Mouse (Mus musculus) limb, embryonic 12.5 days (tissue): Measurements from ENCODE around the gene Twnk. TPM values are rescaled to one million over a fixed set of nuclear protein-coding genes. Genes with fewer than 3 reads are reported as not detected.

Source experiments
- ATAC-seq: fragments of 200-750 bp; cut with Nextera tagmentation; 2 replicates; pipeline ENCODE4 v1.8.0; 2017; ENCODE audit warnings: low read depth, moderate TSS enrichment; ENCODE audit not compliant: insufficient number of reproducible peaks, insufficient read depth, low FRiP score, low TSS enrichment
- H3K27ac ChIP-seq: fragments of 300-500 bp; sonication (generic); 2 replicates; pipeline ENCODE4 v1.5.1; 2016; ENCODE audit warnings: mild to moderate bottlenecking, moderate library complexity
- H3K27me3 ChIP-seq: fragments of 300-500 bp; sonication (generic); 2 replicates; pipeline ENCODE4 v1.6.1; 2016; ENCODE audit warnings: mild to moderate bottlenecking, moderate library complexity
- H3K36me3 ChIP-seq: fragments of 300-500 bp; sonication (generic); 2 replicates; pipeline ENCODE4 v1.6.1; 2016; ENCODE audit warnings: mild to moderate bottlenecking, moderate library complexity
- H3K4me1 ChIP-seq: fragments of 300-500 bp; sonication (generic); replicated peaks from 2 replicates; pipeline ENCODE4 v1.6.1; 2016
- H3K4me2 ChIP-seq: fragments of 300-500 bp; sonication (generic); 2 replicates; pipeline ENCODE4 v1.6.1; 2016; ENCODE audit warnings: mild to moderate bottlenecking, moderate library complexity
- H3K4me3 ChIP-seq: fragments of 300-500 bp; sonication (generic); replicated peaks from 2 replicates; pipeline ENCODE4 v1.5.1; 2016; ENCODE audit warnings: mild to moderate bottlenecking
- H3K9ac ChIP-seq: fragments of 300-500 bp; sonication (generic); replicated peaks from 2 replicates; pipeline ENCODE4 v1.6.1; 2016; ENCODE audit warnings: mild to moderate bottlenecking, moderate library complexity
- H3K9me3 ChIP-seq: fragments of 300-500 bp; sonication (generic); 2 replicates; pipeline ENCODE4 v1.6.1; 2016; ENCODE audit warnings: mild to moderate bottlenecking, moderate library complexity
- WGBS: fragments of 180-500 bp; shearing (Covaris S2); methylation state at CpG from one replicate; pipeline ENCODE4 v1.1.7; 2016; 5-methylcytosine and 5-hydroxymethylcytosine counted together
- polyA plus RNA-seq: library from polyadenylated mRNA; unstranded; fragments of >200 nt; fragmentation: Nextera tagmentation; extraction: Ambion mirVana; gene quantifications from 2 replicates; pipeline ENCODE4 v1.2.1, GENCODE M21; 2016

Twnk gene
- polyA plus RNA-seq, 1 experiment from 2014 or later: 27.8 TPM

- Histone ChIP-seq H3K27ac (no peak overlapping the region), H3K4me1 (peaks cover 33% of the 10 kb centered on the region), H3K9me3 (no peaks in the 10 kb centered on the region), H3K4me3 (no peak overlapping the region), H3K4me2 (no peak overlapping the region), H3K36me3 (peaks cover 11% of the 10 kb centered on the region), H3K9ac (no peak overlapping the region), H3K27me3 (no peaks in the 10 kb centered on the region)
- 70% methylated on average over 6 of the region's 6 CpGs for WGBS
- ATAC-seq: no peak
Observed at GRCm38 (mm10) chr19:44987004-44987403, 18.5 kb upstream of the Twnk start.

DNA sequence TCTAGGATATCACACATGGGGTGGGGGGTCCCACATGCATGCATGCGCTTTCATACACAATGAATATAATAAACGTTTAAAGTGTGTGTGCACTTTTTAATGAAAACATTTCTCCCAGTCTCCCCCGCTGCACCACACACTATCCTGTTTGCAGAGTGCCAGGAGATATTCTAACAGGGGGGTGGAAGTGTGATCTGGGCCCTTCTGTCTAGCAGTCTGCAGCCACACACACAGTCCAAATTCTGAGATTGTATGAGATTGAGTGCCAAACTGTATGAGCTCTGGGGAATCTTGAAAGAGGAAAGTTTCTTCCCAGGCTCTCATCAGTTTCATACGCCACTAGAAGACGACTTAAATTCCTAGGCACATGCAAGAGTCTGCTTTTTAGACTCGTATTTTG, 17.6 kb upstream of the Twnk start:
- peaks cover 37% of the 10 kb centered on the region for H3K4me1 ChIP-seq
- WGBS: 67% methylated on average over 6 of the region's 6 CpGs

GRCm38 (mm10) chr19:44988321-44988720, 17.1 kb upstream of the Twnk start:
- WGBS: 26% methylated on average over 9 of the region's 9 CpGs
- peaks cover 14% of the 10 kb centered on the region; the same call in 1 of the 2 replicates for H3K36me3 ChIP-seq
- H3K9ac ChIP-seq: no peak overlapping the region
- peak overlapping the region; percentile 93 for H3K4me2 ChIP-seq
- H3K27ac ChIP-seq: peak overlapping the region; percentile 64; the same call in 1 of the 2 replicates
- H3K9me3 ChIP-seq: no peaks in the 10 kb centered on the region
- H3K27me3 ChIP-seq: no peaks in the 10 kb centered on the region
- H3K4me3 ChIP-seq: peak overlapping the region; percentile 72
- H3K4me1 ChIP-seq: peaks cover 37% of the 10 kb centered on the region
- ATAC-seq: no peak

More for the DNA sequence above, 17.6 kb upstream of the Twnk start:
- no peaks in the 10 kb centered on the region for H3K9me3 ChIP-seq
- no peaks in the 10 kb centered on the region for H3K27me3 ChIP-seq
- no peak overlapping the region for H3K4me3 ChIP-seq
- H3K36me3 ChIP-seq: peaks cover 13% of the 10 kb centered on the region
- H3K9ac ChIP-seq: no peak overlapping the region
- H3K4me2 ChIP-seq: no peak overlapping the region
- H3K27ac ChIP-seq: no peak overlapping the region
- no peak for ATAC-seq

- Histone ChIP-seq H3K4me2 (peak within 1 kb of the TSS; percentile 93), H3K4me1 (peaks cover 37% of the 10 kb centered on the region), H3K4me3 (peak within 1 kb of the TSS; percentile 72), H3K27me3 (no peaks in the 10 kb centered on the region), H3K9ac (peak within 1 kb of the TSS; percentile 86), H3K36me3 (peaks cover 17% of the 10 kb centered on the region; the same call in 1 of the 2 replicates), H3K9me3 (no peaks in the 10 kb centered on the region), H3K27ac (peak within 1 kb of the TSS; percentile 64)
- under 1% methylated on average over 53 of the region's 58 CpGs for WGBS
- ATAC-seq: 0 out of 2 replicates have a peak, but pooled peaks have one; percentile 63
Observed at GRCm38 (mm10) chr19:44988831-44989566, 16.5 kb upstream of the Twnk start, which contains the start of gene Sema4g. Gene Sema4g (plus strand): TSS chr19:44989101.

- Histone ChIP-seq H3K27ac (peak overlapping the region; percentile 64; the same call in 1 of the 2 replicates), H3K9me3 (no peaks in the 10 kb centered on the region), H3K4me2 (peak overlapping the region; percentile 93), H3K9ac (peak overlapping the region; percentile 86), H3K36me3 (peaks cover 20% of the 10 kb centered on the region; the same call in 1 of the 2 replicates), H3K4me3 (peak overlapping the region; percentile 72), H3K4me1 (peaks cover 37% of the 10 kb centered on the region), H3K27me3 (no peaks in the 10 kb centered on the region)
- 4% methylated on average over 22 of the region's 22 CpGs for WGBS
- ATAC-seq: no peak
Observed at GRCm38 (mm10) chr19:44989567-44990495, 15.6 kb upstream of the Twnk start.

- WGBS: 81% methylated on average over 8 of the region's 8 CpGs
- peaks cover 22% of the 10 kb centered on the region; the same call in 1 of the 2 replicates for H3K36me3 ChIP-seq
- H3K27me3 ChIP-seq: no peaks in the 10 kb centered on the region
- H3K4me2 ChIP-seq: 0 out of 2 replicates have a peak overlapping the region, but pooled peaks have one; percentile 93
- ATAC-seq: no peak
- H3K9me3 ChIP-seq: no peaks in the 10 kb centered on the region
- H3K4me3 ChIP-seq: no peak overlapping the region
- no peak overlapping the region for H3K9ac ChIP-seq
- H3K27ac ChIP-seq: no peak overlapping the region
- H3K4me1 ChIP-seq: peaks cover 37% of the 10 kb centered on the region
Observed at GRCm38 (mm10) chr19:44991031-44991430, 14.4 kb upstream of the Twnk start.

DNA sequence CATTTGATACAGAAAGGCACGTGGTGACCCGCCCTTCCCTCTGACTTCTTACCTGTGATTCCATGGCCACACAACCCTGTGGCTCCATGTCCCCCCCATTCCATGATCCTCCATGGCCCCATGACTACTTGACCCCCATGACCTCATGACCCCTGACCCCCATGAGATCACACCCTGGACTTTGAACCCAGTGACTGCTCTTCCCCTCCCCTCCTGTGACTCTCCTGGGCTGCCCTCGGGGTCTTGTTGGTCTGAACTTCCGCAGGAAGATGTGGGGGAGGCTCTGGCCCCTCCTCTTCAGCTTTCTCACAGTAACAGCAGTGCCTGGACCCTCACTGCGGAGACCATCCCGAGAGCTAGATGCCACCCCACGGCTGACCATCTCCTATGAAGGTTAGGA, 13.2 kb upstream of the Twnk start:
- Histone ChIP-seq H3K4me3 (no peak overlapping the region), H3K27me3 (no peaks in the 10 kb centered on the region), H3K27ac (no peak overlapping the region), H3K4me1 (peaks cover 37% of the 10 kb centered on the region), H3K9me3 (no peaks in the 10 kb centered on the region), H3K4me2 (no peak overlapping the region), H3K9ac (0 out of 2 replicates have a peak overlapping the region, but pooled peaks have one; percentile 18), H3K36me3 (peaks cover 32% of the 10 kb centered on the region; the same call in 1 of the 2 replicates)
- ATAC-seq: no peak
- WGBS: 36% methylated on average over 7 of the region's 7 CpGs

DNA sequence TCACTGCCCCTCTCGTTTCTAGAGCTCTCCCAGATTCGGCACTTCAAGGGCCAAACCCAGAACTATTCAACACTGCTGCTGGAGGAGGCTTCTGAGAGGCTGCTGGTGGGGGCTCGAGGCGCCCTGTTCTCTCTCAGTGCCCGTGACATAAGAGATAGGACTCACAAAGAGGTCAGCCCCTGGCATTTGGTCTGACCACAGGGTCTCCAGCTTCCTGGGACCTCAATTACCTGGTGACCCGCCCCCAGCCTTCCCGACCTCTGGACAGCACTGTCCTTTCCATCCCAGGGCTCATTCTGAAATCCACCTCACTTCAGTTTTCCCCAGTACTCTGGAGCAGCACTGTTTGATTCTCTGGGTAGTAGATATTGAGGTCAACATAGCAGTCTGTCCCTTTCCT, 12.8 kb upstream of the Twnk start:
- 54% methylated on average over 7 of the region's 7 CpGs for WGBS
- Histone ChIP-seq H3K4me2 (no peak overlapping the region), H3K27ac (no peak overlapping the region)

GRCm38 (mm10) chr19:44997786-44998185, 7.7 kb upstream of the Twnk start:
- H3K36me3 ChIP-seq: peaks cover 80% of the 10 kb centered on the region
- H3K27me3 ChIP-seq: no peaks in the 10 kb centered on the region
- no peak overlapping the region for H3K9ac ChIP-seq
- H3K4me1 ChIP-seq: no peaks in the 10 kb centered on the region
- WGBS: 74% methylated on average over 11 of the region's 11 CpGs
- no peak overlapping the region for H3K27ac ChIP-seq
- no peak overlapping the region for H3K4me2 ChIP-seq
- no peaks in the 10 kb centered on the region for H3K9me3 ChIP-seq
- no peak overlapping the region for H3K4me3 ChIP-seq
- no peak for ATAC-seq

More for the DNA sequence above, 12.8 kb upstream of the Twnk start:
- no peak overlapping the region for H3K4me3 ChIP-seq
- 0 out of 2 replicates have a peak overlapping the region, but pooled peaks have one; percentile 18 for H3K9ac ChIP-seq
- no peaks in the 10 kb centered on the region for H3K27me3 ChIP-seq
- no peak for ATAC-seq
- H3K36me3 ChIP-seq: peaks cover 36% of the 10 kb centered on the region
- H3K9me3 ChIP-seq: no peaks in the 10 kb centered on the region
- H3K4me1 ChIP-seq: peaks cover 33% of the 10 kb centered on the region

DNA sequence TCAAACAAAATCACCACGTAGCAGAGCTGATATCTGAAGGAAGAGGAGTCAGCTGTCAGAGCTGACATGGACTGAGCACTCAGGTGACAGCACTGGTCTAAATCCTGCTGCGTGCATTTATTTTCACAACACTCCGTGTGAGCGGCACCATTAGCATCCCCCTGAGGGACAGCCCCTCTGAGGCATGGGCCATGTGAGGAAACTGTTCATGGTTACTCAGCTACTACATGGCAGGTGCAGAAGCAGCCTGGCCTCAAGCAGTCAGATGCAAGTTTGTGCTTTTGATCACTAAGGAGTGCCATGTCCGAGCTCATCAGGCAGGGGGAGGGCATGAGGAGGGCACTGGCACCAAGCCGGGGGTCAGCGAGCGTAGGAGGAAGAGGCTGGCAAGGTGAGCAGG, 5.8 kb upstream of the Twnk start:
- Histone ChIP-seq H3K9ac (no peak overlapping the region), H3K27me3 (no peaks in the 10 kb centered on the region), H3K4me3 (no peak overlapping the region), H3K9me3 (no peaks in the 10 kb centered on the region), H3K27ac (no peak overlapping the region), H3K4me2 (no peak overlapping the region), H3K36me3 (peaks cover 87% of the 10 kb centered on the region), H3K4me1 (no peaks in the 10 kb centered on the region)
- 91% methylated on average over 8 of the region's 8 CpGs for WGBS
- no peak for ATAC-seq

GRCm38 (mm10) chr19:45002301-45002700, 3.2 kb upstream of the Twnk start:
- H3K4me3 ChIP-seq: no peak overlapping the region
- no peaks in the 10 kb centered on the region for H3K27me3 ChIP-seq
- H3K9ac ChIP-seq: no peak overlapping the region
- no peaks in the 10 kb centered on the region for H3K9me3 ChIP-seq
- no peak overlapping the region for H3K27ac ChIP-seq
- ATAC-seq: no peak
- H3K4me2 ChIP-seq: no peak overlapping the region
- peaks cover 79% of the 10 kb centered on the region for H3K36me3 ChIP-seq
- WGBS: 65% methylated on average over 3 of the region's 3 CpGs
- H3K4me1 ChIP-seq: peaks cover 14% of the 10 kb centered on the region
